Mouse (Mus musculus): ENCODE measurements around the gene Padi6.

- TF ChIP-seq GATA1 (IDR thresholded peaks at IDR 0.05; ENCODE audit: low read length): no peak
- no peak for TF ChIP-seq TAL1 (IDR thresholded peaks at IDR 0.05; ENCODE audit: low read length)
Measured at GRCm38 (mm10) chr4:140791071-140791470, 48.6 kb upstream of the Padi6 start.

Measured in erythroblast, embryonic 14.5 days (primary cell).